Mouse (Mus musculus): ENCODE measurements around the gene Clec4e.

GRCm38 (mm10) chr6:123292751-123293400 lies 3.2 kb upstream of the Clec4e start:
- TF ChIP-seq ZKSCAN1 (IDR thresholded peaks at IDR 0.05; ENCODE audit: borderline replicate concordance, low read depth, low read length) (no peak), KAT2A (IDR thresholded peaks at IDR 0.05; ENCODE audit: insufficient replicate concordance, low read length) (no peak), POLR2AphosphoS2 (IDR thresholded peaks at IDR 0.05; ENCODE audit: low read depth, low read length) (no peak), POLR2A (IDR thresholded peaks at IDR 0.05; ENCODE audit: low read depth, low read length) (no peak), ETS1 (conservative IDR thresholded peaks at IDR 0.05; ENCODE audit: low read depth, low read length) (no peak), IRF4 (IDR thresholded peaks at IDR 0.05; ENCODE audit: low read depth, low read length) (no peak), CTCF (conservative IDR thresholded peaks at IDR 0.05 in 1 of 2, IDR thresholded peaks at IDR 0.05 in 1 of 2; ENCODE audit: low read depth in 2 of 2, low read length in 2 of 2) (no peak), USF2 (conservative IDR thresholded peaks at IDR 0.05; ENCODE audit: low read depth, low read length) (no peak), MAX (IDR thresholded peaks at IDR 0.05; ENCODE audit: low read length) (no peak), MYC (IDR thresholded peaks at IDR 0.05; ENCODE audit: low read depth, low read length) (no peak), E2F4 (IDR thresholded peaks at IDR 0.05; ENCODE audit: insufficient replicate concordance, low read depth, low read length) (no peak), USF1 (IDR thresholded peaks at IDR 0.05; ENCODE audit: low read depth, low read length) (no peak)
